Mouse (Mus musculus): ENCODE measurements at regions not wholly inside any gene's neighbourhood (a gene's known extent, or its start where the extent isn't known, plus 50 kb on each side); places are given as distances from the start of the nearest gene placed in this dataset.
A peak's percentile ranks its signal among the peaks of the same experiment; 100 is the strongest.
"Not testable (repeated sequence)": the region's sequence is repeated elsewhere in the genome, so short reads cannot be mapped to it uniquely, and the experiment has no call there.

DNA sequence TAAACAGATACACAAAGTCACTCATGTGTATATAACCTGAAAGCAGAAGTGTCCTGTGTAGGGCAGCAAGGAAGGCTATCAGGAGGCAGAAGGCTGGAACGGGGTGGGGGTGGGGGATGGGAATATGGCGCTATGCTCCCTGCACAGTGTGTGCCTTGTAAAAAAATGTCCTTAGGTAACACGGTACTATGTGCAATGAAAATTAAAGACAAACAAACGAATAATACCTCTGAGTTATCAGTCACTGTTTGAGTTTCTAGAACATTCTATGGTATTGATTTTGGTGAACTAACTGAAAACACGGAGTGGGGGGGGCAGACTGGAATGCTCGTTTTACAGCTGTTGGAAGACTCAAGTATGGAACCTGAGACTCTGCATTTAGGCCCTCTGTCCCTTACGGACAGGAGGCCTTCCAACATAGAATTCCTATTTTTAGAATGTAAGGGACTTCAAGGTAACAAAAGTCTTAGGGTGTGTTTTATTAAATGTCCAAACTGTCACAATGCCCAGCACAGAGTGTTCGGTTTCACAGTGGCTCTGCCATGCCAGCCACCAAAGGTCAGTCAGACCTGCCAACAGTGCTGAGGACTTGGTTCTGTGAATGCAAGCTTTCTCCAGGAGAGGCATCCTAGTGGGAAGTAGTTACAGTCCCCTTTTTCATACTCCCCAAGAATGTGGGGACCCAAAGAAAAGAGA, 240.6 kb downstream of the Ano6 start:
- no peak for DNase-seq (ENCODE audit: low spot score)

DNA sequence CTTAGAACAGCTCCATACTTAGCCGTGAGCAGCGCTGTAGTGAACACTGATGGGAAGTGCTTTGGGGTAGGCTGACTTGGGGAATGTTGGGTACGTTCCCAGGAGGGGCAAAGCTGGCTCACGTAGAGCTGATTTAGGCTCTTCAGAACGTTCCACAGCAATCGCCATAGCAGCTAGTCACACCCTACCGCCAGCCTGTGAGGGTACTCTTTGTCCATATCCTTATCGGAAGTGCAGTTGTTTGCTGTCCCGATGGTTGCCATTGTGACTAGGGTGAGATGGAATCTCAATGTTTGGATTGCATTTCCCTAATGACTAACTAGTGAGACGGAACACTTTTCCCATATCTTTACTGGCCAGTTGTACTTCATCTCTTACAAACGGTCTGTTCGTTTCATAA, 244.6 kb downstream of the Ano6 start:
- no peak for DNase-seq (ENCODE audit: low spot score)

DNA sequence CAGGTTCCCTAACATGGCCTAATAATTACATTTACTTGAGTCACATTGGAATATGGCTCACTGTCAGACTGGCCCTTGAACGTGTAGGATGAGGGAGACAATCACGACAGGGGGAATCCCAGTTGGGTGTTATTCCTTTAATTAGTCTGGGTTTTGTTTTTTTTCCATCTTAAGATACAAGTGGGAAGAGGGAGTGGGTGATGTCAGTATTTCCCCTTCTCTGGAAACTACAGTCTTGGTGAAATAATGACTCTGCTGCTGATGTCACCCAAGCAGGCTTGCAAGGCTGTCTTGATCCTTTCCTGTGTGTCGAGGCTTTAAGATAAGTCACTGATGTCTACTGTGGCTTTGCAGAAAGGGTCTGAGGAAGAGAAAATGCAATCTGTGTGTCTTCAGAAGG, 241.8 kb upstream of the Arid2 start:
- DNase-seq (ENCODE audit: low spot score): peak; percentile 52

DNA sequence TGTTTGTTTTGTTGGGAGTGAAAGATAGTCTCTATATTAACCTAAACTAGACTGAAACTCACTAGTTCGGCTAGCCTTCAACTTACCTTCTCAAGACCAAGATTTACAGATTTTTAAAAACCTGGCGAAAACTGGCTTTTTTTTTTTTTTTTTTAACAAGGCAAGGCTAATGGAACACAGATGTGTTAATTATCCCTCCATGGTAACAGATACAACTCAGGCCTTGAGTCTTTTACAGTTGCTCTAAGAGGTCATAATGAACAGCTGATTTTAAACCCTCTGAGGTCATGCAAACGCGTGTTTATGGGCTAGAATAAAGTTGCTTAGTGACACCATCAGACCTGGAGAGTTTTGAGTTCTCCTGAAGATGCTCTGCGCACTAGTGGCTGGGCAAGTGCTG, 240.7 kb upstream of the Arid2 start:
- DNase-seq (ENCODE audit: low spot score): no peak

GRCm38 (mm10) chr15:96050416-96050815, 236.9 kb upstream of the Arid2 start:
- DNase-seq (ENCODE audit: low spot score): peak; percentile 37

DNA sequence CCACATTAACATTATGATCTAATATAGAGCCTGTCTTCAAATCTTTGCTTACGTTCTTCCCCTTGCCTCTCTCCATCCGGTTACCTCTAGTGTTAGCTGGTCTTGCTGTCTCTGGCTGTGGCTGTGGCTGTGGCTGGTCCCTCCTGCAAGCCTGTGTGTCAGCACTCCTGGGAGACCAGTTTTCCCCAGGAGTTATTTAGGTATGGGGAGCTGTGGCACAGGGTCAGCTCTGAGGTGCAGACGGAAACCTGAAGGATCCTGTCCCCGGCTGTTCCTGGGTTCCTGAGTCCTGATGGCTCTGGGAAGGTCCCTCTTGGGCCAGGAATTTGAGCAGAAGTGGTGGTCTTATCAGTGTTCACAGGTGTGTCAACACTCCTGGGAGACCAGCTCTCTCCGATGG, 234.7 kb upstream of the Arid2 start:
- no peak for DNase-seq (ENCODE audit: low spot score)

DNA sequence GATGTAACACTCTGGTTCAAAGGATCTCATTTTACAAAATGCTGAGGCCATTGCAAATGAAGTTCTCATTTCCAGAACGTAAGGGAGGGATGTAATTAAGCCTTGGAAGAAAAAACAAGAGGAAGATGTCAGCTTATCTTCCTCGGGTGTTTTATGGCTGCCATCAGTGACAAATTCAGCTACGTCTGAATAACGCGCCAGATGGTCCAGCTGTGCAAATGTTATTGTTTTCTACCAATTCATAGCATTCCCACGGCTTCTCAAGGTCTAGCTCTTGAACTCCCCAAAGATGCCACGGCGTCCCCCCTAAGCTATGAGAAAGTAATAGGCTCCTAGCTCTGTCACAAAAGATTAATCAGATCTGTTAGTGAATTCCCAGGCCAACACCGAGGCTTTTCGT, 232.0 kb upstream of the Arid2 start:
- no peak for DNase-seq (ENCODE audit: low spot score)

DNA sequence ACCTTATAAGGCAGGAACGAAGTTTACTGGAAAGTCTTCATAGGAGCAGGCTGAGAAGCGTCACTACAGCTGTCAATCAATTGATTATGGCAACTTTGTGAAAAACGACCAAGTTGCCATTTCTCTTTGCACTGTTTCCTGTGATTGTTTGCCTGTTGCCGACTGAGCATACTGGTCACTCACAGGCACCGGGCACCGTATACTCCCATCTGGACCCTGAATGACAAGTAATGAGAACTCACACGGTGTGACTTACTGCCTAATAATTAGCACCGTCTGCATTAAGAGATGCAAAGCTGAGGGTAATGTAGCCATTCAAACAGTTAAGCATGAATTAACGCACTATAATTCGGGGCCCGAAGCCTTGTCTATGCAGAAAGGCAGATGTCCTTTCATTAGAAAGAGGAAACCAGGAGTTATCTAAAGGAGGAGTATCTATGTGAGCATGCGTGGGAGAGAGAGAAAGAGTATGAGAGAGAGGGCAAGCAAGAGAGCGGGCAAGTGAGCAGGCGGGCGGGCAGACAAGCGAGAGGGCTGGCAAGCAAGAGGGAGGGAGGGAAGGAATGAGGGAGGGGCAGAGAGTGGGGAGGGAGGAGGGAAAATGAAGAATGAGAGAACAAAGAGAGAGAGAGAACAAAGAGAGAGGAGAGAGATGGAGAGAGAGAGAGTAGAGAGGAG, 231.4 kb upstream of the Arid2 start:
- DNase-seq (ENCODE audit: low spot score): no peak

- no peak for DNase-seq (ENCODE audit: low spot score)
Observed at GRCm38 (mm10) chr15:96059623-96060022, 227.7 kb upstream of the Arid2 start.

DNA sequence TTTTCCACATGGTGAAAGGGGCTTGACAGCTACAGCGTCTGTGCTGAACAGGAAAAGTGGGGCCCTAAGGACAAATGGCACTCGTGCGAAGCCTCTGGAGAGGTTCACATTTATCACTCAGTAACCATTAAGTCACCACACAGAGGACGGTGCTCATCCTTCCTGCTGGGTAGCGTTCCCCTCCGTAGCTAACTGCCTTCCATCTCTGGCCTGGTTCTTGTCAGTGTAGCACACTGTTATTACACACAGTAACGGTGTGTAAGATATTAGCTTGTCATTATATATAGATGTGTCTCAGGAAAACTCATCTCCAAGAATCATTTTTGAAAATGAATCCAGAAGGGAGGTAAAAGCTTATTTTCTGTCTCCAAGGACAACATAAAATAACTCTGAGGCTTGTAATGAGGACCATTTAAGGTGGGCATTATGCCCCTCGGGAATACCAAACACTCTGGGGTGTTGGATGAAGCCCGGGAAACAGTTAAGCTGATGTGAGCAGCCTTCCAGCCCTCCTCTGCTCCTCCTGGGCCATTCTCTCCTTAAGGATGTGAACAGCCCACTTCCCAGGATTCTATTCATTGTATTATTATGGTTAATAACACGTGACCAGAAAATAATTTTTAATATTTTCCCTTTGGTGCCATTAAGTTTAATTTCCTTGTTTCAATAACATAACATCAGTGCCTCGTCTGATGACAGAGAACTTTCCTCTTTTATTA, 222.7 kb upstream of the Arid2 start:
- no peak for DNase-seq (ENCODE audit: low spot score)

DNA sequence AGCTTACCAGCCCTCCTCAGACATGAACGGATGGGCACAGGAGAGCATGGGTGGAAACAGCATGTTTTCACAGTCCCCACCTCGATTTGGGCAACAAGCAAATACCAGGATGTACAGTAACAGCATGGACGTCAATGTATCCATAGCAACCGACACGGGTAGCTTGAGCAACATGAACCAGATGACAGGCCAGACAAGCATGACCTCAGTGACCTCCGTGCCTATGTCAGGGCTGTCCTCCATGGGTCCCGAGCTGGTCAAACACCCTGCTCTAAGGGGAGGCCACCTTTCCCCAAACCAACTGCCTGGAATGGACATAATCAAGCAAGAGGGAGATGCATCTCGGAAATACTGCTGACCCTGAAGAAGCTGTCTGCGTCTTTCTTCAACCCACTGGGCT, 211.7 kb upstream of the Arid2 start:
- DNase-seq (ENCODE audit: low spot score): no peak

- no peak for DNase-seq (ENCODE audit: low spot score)
Observed at GRCm38 (mm10) chr15:96077756-96078155, 209.6 kb upstream of the Arid2 start.

DNA sequence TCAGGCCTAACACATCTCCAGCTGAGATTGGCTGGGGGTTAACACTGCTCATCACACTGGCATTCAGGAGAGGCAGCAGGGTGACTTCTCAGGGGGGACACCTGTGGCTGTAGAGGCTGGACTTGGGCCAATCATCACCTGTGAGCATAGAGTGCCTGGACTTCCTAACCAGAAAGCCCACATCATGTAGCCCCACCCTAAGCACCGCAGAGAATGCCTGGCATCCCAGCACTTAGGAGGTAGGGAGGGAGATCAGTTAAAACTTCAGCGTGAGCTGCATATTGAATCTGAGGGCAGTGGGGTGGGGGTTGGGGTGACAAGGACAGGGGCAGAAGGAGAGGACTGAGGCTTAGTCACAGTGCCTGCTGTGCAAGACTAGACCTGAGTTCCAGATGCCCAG, 208.7 kb upstream of the Arid2 start:
- DNase-seq (ENCODE audit: low spot score): no peak

GRCm38 (mm10) chr15:96089676-96090075, 197.6 kb upstream of the Arid2 start:
- DNase-seq (ENCODE audit: low spot score): no peak

- no peak for DNase-seq (ENCODE audit: low spot score)
Observed at GRCm38 (mm10) chr15:96096438-96096837, 190.9 kb upstream of the Arid2 start.

- no peak for DNase-seq (ENCODE audit: low spot score)
Observed at GRCm38 (mm10) chr15:96098821-96099220, 188.5 kb upstream of the Arid2 start.

DNA sequence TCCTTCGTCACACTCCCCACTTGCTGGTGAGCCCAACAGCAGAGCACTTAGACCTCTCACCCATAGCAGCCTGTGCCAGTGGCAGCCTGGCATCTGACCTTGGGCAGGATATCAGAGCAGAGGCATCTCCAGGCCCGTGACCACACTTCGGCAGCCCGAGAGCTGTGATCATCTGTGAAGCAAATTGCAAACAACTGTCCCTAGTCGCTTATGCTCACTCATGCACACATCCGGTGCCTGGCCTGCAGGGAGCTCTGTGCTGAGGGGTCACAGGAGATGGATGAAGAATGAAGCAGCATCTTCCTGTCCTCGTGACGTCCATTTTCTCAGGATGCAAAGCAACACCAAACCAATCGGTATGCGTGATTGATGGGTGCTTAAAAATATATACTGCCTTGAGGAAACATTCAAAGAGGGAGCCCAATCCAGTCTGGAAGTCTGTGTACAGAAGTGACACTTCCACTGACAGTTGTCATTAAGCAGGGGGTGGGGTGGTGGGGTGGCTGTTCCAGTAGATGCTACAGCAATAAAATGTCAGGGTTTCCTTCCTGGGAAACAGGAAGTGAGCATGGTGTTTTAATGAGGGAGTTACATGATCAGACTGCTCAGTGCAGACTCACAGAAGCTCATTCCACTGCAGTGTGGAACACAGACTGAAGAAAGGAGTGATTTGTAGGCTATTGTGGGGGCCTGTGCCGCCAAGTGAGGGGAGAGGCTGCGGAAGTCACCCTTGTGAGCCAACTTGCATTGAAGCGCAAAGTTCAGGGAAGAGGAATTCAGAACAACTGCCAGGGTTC, 187.3 kb upstream of the Arid2 start:
- not testable (repeated sequence) for DNase-seq (ENCODE audit: low spot score)

GRCm38 (mm10) chr15:96103737-96104136, 183.6 kb upstream of the Arid2 start:
- peak; percentile 37 for DNase-seq (ENCODE audit: low spot score)

GRCm38 (mm10) chr15:96107503-96107902, 179.8 kb upstream of the Arid2 start:
- no peak for DNase-seq (ENCODE audit: low spot score)

DNA sequence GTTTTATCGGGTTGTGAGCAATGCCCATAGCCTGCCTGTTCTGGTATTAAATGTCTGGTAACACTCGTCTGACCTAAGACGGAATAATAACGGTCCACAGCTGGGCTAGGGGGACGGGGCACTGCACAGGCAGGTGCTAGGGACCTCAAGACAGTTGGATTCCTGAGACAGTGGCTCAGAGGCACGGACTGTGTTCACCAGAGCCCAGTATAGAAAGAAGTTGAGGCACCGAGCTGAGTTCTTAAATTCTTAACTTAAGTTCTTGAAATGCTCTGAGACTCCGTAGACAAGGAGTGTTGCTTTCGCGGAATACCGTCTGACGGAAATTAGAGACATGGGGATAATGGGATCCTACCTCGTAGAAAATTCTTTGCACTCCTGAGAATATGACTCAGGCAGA, 174.2 kb upstream of the Arid2 start:
- DNase-seq (ENCODE audit: low spot score): no peak

- no peak for DNase-seq (ENCODE audit: low spot score)
Observed at GRCm38 (mm10) chr15:96114616-96115015, 172.7 kb upstream of the Arid2 start.

DNA sequence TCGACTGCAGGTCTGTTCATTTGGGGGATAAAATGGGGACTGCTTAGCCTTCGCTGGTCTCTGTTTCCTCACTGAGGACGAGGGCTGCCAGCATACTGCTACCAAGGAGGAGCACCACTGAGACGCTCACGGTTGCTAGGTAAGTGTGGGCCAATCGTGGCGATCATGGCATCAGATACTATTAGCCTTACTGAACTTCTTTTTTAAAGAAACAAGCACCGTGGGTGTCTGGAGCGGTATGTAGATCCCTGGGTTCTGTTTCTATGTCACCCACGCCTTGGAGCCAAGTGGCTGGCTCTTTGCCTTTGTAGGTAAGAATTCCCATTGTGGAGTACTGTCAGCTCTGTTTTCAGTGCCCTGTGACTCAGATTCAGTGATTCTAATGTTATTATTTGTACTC, 172.1 kb upstream of the Arid2 start:
- DNase-seq (ENCODE audit: low spot score): no peak
